Mouse (Mus musculus) Patski (cell line): Measurements from ENCODE around the gene Gpn2. TPM values are rescaled to one million over a fixed set of nuclear protein-coding genes. Genes with fewer than 3 reads are reported as not detected.
A peak's percentile ranks its signal among the peaks of the same experiment; 100 is the strongest.

Experiments used
- ATAC-seq: fragments of 100-300 bp; one replicate; pipeline ENCODE4 v1.8.0; 2021
- CTCF ChIA-PET: fragments of 350-600 bp; sonication (Branson Sonifier 250); formaldehyde crosslinking; loops from one replicate; lab custom pipeline; 2022; ENCODE audit warnings: inconsistent platforms; lab: Charles Lee
- POLR2A ChIA-PET: fragments of 350-600 bp; sonication (Branson Sonifier 250); formaldehyde crosslinking; loops from one replicate; lab custom pipeline; 2022; ENCODE audit warnings: antibody characterized with exemption, inconsistent platforms; lab: Charles Lee
- DNase-seq: peaks from one replicate; pipeline ENCODE4 v3.0.0-alpha.2; 2011; ENCODE audit warnings: low read depth, low spot score
- H3K27me3 ChIP-seq: fragments of 371-371 bp; one replicate; pipeline ENCODE4 v1.5.1; 2021
- CTCF ChIP-seq: fragments of 100-300 bp; IDR thresholded peaks from one replicate; pipeline ENCODE4 v1.5.1; 2021
- in situ Hi-C: fragments of 300-500 bp; cut with MboI; formaldehyde crosslinking; loops from 3 replicates; pipeline ENCODE4 v1.11.1; 2018; ENCODE audit warnings: low pct_unique_long_range_greater_than_20kb, mixed read lengths
- polyA plus RNA-seq: library from polyadenylated mRNA; unstranded; gene quantifications from one replicate; pipeline ENCODE4 v1.2.3, GENCODE M21; 2021

Gpn2 gene
- polyA plus RNA-seq = 15.4 TPM

- ChIA-PET POLR2A (interaction anchor here (0.9 kb wide), 1 partner anchor 63 kb away, joined by 3 read pairs; no protein-coding TSS in a partner anchor), CTCF (no interaction called here)
- ATAC-seq (no peak), DNase-seq (no peak)
- no peak for TF ChIP-seq CTCF
- no peaks in the 10 kb centered on the region for H3K27me3 ChIP-seq
- in situ Hi-C loops = no loop called here
Measured at GRCm38 (mm10) chr4:133584059-133584951, at the start of gene Gpn2. Gene Gpn2, plus strand, starts transcription at chr4:133584362.

GRCm38 (mm10) chr4:133536081-133536480, 48.1 kb upstream of the Gpn2 start:
- TF ChIP-seq CTCF = no peak
- DNase-seq = no peak
- in situ Hi-C loops = no loop called here
- no peak for ATAC-seq
- POLR2A ChIA-PET = no interaction called here
- CTCF ChIA-PET = no interaction called here
- H3K27me3 ChIP-seq = no peaks in the 10 kb centered on the region

GRCm38 (mm10) chr4:133536652-133537051, 47.5 kb upstream of the Gpn2 start:
- no peak for ATAC-seq
- ChIA-PET POLR2A (interaction anchor here (1.0 kb wide), 1 partner anchor 23 kb away, joined by 6 read pairs; no protein-coding TSS in a partner anchor), CTCF (no interaction called here)
- no peak for TF ChIP-seq CTCF
- in situ Hi-C loops = no loop called here
- no peaks in the 10 kb centered on the region for H3K27me3 ChIP-seq
- no peak for DNase-seq

GRCm38 (mm10) chr4:133545272-133546231, 38.6 kb upstream of the Gpn2 start, which contains the start of gene Nudc:
Gene Nudc, minus strand, starts transcription at chr4:133545996.
- no peak for TF ChIP-seq CTCF
- CTCF ChIA-PET = no interaction called here

GRCm38 (mm10) chr4:133552029-133552428, 32.1 kb upstream of the Gpn2 start:
- TF ChIP-seq CTCF = no peak
- H3K27me3 ChIP-seq = peaks cover 11% of the 10 kb centered on the region
- POLR2A ChIA-PET = no interaction called here
- in situ Hi-C loops = no loop called here
- no peak for DNase-seq
- no peak for ATAC-seq
- CTCF ChIA-PET = no interaction called here

More at GRCm38 (mm10) chr4:133545272-133546231, 38.6 kb upstream of the Gpn2 start, which contains the start of gene Nudc:
- ATAC-seq = peak; percentile 96
- peak; percentile 68 for DNase-seq
- no peaks in the 10 kb centered on the region for H3K27me3 ChIP-seq
- in situ Hi-C loops = no loop called here
- POLR2A ChIA-PET = interaction anchor here (0.6 kb wide), 1 partner anchor 334 kb away, joined by 3 read pairs; no protein-coding TSS in a partner anchor

- no peak for TF ChIP-seq CTCF
- ChIA-PET POLR2A (no interaction called here), CTCF (no interaction called here)
- in situ Hi-C loops = no loop called here
- peaks cover 11% of the 10 kb centered on the region for H3K27me3 ChIP-seq
- ATAC-seq = no peak
- no peak for DNase-seq
Measured at GRCm38 (mm10) chr4:133552768-133553447, 31.3 kb upstream of the Gpn2 start, which contains the start of gene Nr0b2. Gene Nr0b2, plus strand, starts transcription at chr4:133553376.

- TF ChIP-seq CTCF = no peak
- DNase-seq (no peak), ATAC-seq (no peak)
- POLR2A ChIA-PET = no interaction called here
- CTCF ChIA-PET = no interaction called here
- in situ Hi-C loops = no loop called here
- peaks cover 11% of the 10 kb centered on the region for H3K27me3 ChIP-seq
Measured at GRCm38 (mm10) chr4:133553448-133554330, 30.5 kb upstream of the Gpn2 start.

- H3K27me3 ChIP-seq = peaks cover 6% of the 10 kb centered on the region
- DNase-seq (no peak), ATAC-seq (no peak)
- no peak for TF ChIP-seq CTCF
- POLR2A ChIA-PET = no interaction called here
- in situ Hi-C loops = no loop called here
- CTCF ChIA-PET = no interaction called here
Measured at GRCm38 (mm10) chr4:133557041-133557717, 27.0 kb upstream of the Gpn2 start.

- ATAC-seq = no peak
- DNase-seq = no peak
- POLR2A ChIA-PET = no interaction called here
- H3K27me3 ChIP-seq = no peaks in the 10 kb centered on the region
- in situ Hi-C loops = no loop called here
- no peak for TF ChIP-seq CTCF
- CTCF ChIA-PET = no interaction called here
Measured at GRCm38 (mm10) chr4:133559846-133560245, 24.3 kb upstream of the Gpn2 start.
